Mouse (Mus musculus) limb, embryonic 15.5 days (tissue): ENCODE data around the gene Olfr272. TPM values are rescaled to one million over a fixed set of nuclear protein-coding genes. Genes with fewer than 3 reads are reported as not detected.

Experiments used
- polyA plus RNA-seq: library from polyadenylated mRNA; unstranded; fragments of >200 nt; fragmentation: Nextera tagmentation; extraction: Ambion mirVana; gene quantifications from 2 replicates; pipeline ENCODE4 v1.2.1, GENCODE M21; 2015

The Olfr272 gene
- polyA plus RNA-seq, 1 experiment from 2014 or later = not detected

Other genes with a start within 250 kb of the Olfr272 start
- gene Olfr275, start 104.6 kb downstream of the Olfr272 start, polyA plus RNA-seq = not detected in 2 replicates
- gene Olfr273, start 59.9 kb downstream of the Olfr272 start, polyA plus RNA-seq = not detected in 2 replicates
- not detected in 2 replicates for gene Olfr270, start 45.4 kb upstream of the Olfr272 start, polyA plus RNA-seq
- not detected in 2 replicates for gene Nipsnap3a, start 70.1 kb upstream of the Olfr272 start, polyA plus RNA-seq
- 47.9 and 50.5 TPM in 2 replicates for gene Nipsnap3b, start 92.7 kb upstream of the Olfr272 start, polyA plus RNA-seq
- gene Abca1, start 240.7 kb upstream of the Olfr272 start, polyA plus RNA-seq = 6.7 and 8.3 TPM in 2 replicates